Mouse (Mus musculus): ENCODE measurements around the gene Tff3. TPM values are rescaled to one million over a fixed set of nuclear protein-coding genes. Genes with fewer than 3 reads are reported as not detected.

The Tff3 gene
- total RNA-seq (2021), result not detected
- long read RNA-seq, experiment 1, result 0 reads
- long read RNA-seq, experiment 2, result 0 reads

GRCm38 (mm10) chr17:31129452-31129851 is at the start of gene Tff3:
Tff3 (minus strand) TSS chr17:31129646.
- no peak for DNase-seq

DNA sequence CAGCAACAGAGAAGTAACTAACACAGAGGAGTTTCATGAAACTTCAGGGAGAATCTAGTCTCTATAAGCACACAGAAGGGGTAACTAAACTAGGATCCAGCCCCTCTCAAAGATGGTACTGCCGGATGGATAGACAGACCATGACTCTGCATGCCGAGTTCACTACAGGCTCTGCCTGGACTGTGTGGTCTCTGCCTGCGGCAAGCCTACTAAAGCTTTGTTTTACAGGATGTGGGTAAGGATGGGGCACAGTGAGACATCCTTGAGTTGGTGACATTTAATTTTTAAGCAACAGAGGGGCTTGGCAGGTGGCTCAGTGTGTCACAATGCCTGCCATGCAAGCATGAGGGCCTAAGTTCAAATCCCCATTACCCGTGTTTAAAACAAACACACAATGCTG is 46.9 kb upstream of the Tff3 start:
- no peak for DNase-seq

- DNase-seq, result no peak
These were observed 40.4 kb upstream of the Tff3 start for GRCm38 (mm10) chr17:31169796-31170195.

DNA sequence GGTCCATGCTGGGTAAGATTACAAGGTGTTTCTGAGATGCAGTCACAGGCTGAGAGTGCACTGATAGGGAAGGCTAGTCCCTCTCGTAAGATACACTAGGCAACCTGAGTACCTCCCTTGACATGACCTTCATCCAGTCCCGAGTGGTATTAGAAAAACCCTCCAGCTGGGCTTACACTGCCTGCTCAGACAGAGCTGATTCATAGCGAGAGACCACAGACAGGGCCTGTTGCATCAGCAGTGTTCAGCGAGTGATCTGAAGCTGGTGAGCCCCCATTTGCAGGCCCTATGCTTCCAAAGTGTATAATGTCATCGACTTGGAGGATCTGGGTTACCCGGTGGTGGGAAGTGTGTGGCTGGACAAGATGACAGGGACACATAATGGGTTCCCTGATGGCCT is 35.7 kb upstream of the Tff3 start, which contains the start of gene Tff1:
Gene Tff1 (minus strand): TSS at position 151 of the 400 bp plus-strand sequence.
- DNase-seq, result no peak

DNA sequence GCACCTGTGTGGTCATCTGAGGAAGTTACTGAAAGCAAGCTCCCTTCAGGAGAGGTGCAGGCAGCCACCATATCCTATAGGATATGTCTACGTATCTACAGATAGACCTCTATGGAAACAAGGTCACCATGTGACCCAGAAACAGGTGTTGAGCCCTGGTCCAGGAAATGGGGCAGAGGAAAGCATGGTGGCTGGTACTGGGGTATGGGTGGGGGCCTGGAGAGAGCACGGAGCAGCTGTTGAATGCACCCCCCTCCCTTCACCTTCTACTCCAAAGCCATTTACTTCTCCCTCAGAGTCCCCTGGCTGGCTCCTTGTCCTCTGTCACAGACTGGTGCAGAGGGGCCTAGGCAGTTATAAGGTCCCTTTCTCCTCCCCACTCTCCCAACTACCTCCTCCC is 34.4 kb upstream of the Tff3 start:
- DNase-seq, result no peak

DNA sequence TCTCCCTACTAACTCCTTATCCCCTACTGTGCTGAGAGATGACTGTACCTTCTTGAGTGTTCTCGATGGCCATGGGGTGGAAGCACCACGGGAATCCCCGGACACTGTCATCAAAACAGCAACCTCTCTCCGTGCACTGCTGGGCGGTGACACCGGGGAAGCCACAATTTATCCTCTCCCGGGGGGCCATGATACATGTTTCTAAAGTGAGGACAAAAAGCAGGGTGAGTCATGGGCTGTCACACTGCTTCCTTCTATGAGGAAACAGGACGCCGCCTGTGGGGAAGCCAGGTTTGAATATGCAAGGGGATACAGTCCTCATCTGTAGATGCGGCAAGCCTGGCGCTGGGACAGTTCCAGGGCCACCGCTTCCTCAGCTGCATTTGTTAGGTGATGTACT is 33.2 kb upstream of the Tff3 start:
- DNase-seq, result no peak

DNA sequence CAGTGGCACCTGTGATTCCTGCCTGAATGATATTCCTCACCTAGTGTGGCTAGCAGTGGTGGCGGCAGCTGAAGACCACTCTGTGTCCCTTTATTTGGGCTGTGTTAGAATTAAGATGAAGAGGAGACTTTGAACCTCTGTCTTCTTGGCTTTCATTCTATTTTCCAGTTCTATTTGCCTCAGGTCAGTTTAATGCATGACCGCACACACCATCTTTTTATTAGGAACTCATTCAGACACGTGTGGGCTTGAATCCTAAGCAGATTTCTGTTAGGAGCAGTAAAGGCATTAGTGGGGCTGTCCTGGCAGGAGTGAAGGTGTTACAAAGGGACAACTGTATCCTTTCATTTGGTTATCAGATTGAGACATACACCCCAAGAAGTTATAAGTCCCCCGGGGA is 30.8 kb upstream of the Tff3 start:
- no peak for DNase-seq

DNA sequence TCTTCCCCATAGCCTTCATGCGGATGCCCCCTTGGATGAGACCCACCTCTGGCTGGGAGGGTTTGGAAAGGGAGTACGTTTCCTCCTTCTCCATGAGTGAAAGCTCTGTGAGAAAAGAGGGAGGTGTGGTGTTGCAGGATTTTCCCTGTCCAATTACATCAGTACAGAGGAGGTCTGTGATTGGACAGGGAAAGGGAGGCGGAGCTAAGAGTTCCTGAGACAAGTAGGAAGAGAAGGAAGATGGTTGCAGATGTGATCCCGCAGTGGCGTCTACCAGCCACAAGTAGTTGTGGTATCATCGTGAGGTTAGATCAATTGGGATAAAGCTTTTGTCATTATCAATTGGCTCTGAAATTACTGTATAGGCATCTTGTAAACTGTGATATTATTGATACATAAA is 28.5 kb upstream of the Tff3 start:
- DNase-seq, result no peak

DNA sequence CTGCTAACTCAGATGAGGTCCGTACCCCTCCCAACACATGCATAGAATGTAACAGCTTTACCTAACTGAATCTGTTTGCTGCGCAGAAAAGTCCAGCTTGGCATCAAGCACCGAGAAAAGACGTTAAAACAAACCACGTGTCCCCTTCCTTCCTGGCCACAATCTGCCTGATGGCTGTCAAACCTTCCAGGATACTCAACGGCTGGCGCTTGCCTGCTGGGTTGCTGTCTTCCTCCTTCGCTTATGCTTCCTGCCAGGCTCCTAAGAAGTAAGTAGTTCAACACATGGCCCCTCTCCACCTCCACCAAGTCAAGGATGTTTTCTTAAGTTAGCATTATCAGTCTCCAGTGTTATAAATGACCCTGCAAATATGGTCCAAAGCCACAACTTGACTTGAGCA is 24.3 kb upstream of the Tff3 start:
- no peak for DNase-seq

DNA sequence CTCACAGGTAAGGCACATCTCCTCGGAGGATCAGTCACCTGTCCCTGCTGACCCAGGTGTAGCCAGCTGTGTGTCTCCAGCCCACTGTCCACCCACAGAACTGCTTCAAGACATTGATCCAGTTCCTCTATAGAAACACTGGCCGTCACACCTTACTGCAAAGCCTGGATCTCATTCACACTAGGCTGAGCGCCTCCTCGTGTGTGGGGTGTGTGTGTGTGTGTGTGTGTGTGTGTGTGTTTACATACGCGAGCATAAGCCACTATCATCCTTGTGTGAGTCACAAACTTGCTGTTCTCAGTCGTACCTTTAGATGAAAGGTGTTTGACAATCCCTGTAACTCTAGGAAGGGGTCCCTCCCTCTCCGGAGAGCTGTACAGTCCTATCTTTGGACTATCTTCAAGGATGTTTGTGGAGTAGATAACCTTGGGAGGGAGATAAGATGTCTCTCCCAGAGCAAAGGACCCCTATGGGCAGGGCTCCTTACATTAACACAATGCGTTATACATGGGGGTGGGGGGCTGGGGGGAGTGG is 23.6 kb upstream of the Tff3 start:
- no peak for DNase-seq

GRCm38 (mm10) chr17:31152512-31152911 is 23.1 kb upstream of the Tff3 start:
- no peak for DNase-seq

GRCm38 (mm10) chr17:31145998-31146397 is 16.6 kb upstream of the Tff3 start:
- DNase-seq, result no peak

DNA sequence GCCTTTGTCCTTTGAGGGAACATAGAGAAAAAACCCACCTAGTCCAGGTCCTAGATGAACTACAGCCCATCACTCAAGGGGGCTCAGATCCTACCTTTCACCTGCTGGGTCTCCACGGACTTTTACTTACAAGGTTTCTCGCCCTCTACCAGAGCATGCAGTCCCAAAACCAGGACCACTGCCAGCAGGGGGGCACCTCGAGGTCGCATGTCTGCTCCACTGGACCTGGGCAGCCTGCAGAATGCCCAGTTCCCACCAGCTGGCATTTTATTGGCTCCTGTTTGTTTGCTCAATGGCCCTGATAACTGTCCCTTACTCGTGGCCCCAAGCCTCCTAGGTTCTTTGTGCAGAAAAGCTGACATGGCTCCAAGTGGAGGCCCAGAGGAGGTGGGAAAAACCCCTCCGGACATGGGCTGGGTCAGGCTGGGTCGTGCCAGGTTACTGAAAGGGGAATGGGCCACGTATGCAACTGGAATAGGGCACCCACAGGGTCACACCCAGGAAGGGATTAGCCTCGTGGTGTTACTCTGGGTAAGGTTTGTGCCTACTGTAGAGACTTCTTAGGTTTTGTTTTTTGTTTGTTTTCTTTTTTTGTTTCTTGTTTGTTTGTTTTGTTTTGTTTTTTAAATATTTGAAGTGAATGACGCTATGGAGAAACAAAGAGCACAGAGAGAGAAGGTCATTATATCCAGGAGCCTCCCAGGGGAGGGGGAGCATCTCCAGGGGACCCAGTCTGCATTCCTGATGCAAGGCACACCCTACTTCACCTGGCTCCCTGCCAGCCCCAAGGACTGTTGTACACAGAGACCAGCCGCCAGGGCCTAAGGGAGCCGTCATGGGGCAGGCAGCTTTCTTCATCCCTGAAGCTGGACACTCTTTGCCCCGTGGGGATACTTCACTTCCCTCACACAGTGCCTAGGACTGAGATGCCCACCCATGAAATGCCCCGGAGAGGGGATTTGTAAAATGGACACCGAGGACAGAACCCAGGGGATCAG is 14.9 kb upstream of the Tff3 start, which contains the start of gene Tff2:
Gene Tff2 (minus strand): TSS at position 243 of the 998 bp plus-strand sequence.
- DNase-seq, result no peak

GRCm38 (mm10) chr17:31142116-31142515 is 12.7 kb upstream of the Tff3 start:
- no peak for DNase-seq

DNA sequence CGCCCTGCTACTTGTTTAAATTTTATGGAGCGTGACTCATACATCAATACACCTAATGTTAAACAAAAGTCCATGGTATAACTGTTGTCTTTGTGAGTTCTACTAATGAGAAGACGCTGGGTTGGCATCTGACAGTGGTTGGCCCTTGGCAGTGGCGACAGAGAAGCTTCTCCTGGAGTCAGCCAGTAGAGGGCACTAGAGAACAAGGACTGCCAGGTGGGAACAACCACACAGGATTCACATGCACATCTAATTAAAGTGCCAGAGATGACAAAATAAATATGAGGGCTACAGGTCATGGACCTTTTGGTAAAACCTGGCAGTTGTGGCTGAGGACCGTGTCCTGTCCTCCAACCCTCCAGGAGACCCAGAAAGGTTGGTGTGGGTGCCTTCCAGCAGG is 9.0 kb upstream of the Tff3 start:
- DNase-seq, result peak; percentile 57 to 74

- no peak for DNase-seq
These were observed 7.4 kb upstream of the Tff3 start for GRCm38 (mm10) chr17:31136821-31137220.

DNA sequence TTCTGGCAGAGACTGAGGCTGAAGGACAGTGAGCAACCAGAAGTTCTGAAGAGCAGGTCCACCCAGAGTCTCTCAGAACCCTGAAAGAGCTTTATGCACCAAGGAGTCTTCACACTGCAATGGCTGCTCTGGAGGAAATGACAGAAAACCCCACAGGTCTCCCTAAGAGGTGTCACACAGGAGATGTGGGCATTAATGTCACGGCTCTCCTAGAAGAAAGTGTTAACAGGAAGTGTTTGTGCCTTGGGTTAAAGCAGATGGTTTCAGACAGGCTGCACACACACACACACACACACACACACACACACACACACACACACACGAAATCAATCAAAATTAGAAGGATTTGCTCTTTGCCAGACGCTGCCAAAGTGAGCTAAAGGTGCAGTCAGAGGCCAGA is 6.8 kb upstream of the Tff3 start:
- no peak for DNase-seq

DNA sequence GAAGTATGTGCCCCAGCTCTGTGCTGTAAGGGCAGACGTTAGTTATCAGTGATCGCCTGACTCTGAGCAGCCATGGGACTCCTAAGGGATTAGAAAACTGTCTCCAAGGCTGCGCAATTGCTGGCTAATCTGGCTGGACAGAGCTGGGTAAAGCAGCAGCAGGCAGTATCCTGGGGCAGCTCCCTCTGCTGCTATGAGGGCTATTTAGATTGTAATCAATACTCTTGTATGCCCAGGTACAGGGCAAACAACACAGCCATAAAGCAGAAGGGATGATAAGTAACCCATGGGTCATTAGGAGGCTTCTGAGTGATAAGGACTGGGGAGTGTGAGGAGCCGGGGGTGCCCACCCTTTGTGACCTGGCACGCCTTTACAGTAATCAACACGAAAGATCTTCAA is 5.5 kb upstream of the Tff3 start:
- no peak for DNase-seq

DNA sequence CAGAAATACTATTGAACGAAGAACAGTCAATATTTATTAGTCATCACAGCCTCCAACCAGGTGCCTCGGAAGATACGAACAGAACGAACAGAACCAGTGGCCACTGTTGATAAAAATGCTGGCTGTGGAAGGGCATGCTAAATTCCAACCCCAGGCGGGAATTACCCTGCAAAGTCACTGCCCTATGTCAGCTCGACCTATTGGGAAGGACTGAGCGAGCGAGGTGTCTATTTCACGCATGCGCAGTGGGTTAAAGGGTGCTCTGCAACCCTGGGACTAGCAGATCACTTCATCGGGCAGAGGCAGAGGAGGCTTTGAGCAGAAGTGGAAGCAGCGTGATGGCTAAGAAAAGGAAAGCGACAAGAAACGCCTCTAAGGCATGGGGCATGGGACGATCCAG is 4.3 kb upstream of the Tff3 start:
- no peak for DNase-seq

- no peak for DNase-seq
These were observed 1.9 kb upstream of the Tff3 start for GRCm38 (mm10) chr17:31131269-31131821.

DNA sequence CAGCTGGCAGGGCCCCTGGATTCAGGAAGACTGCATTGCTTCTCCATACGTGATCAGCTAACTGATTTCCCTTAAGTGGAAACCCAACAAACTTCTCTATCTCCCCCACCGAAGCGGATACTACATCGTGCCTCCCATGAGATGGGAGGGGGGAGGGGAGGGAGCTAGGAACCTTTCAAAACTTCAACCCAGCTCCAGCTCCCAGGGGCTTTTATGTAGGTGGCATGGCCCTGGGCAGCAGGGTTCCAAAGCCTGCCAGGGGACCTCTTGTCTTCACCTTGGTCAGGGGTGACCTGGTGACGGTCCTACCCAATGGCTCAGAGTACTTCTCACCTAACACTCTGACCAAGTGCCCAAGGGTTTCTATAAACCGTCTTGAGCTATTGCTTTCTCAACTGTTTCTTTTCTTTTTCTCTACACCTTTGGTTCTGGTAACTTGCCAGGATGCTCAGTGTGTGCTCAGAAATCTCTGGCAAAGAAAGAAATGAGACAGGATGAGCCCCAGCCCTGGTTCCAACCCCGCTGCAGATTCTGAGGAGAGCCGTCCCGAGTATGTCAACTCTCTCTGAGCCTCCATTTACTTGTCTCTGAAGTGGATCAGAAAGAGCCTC is 633 bp downstream of the Tff3 start:
- no peak for DNase-seq

GRCm38 (mm10) chr17:31125548-31126266 is 3.7 kb downstream of the Tff3 start:
- DNase-seq, result no peak

All from heart, adult 18-20 months (tissue).